Mouse (Mus musculus) kidney, adult 2 months (tissue): ENCODE measurements around the gene Relch.

Source experiments
- CTCF ChIP-seq: fragments of 200-500 bp; conservative IDR thresholded peaks from 2 replicates; pipeline ENCODE4 v1.5.1; 2011; ENCODE audit warnings: low read depth, mild to moderate bottlenecking, control low read depth, low read length, moderate library complexity, mixed read lengths; ENCODE audit not compliant: insufficient read depth, insufficient read length
- POLR2A ChIP-seq: fragments of 200-500 bp; IDR thresholded peaks from one replicate; pipeline ENCODE4 v1.6.1; 2011; ENCODE audit warnings: low read depth, low read length, control low read depth

DNA sequence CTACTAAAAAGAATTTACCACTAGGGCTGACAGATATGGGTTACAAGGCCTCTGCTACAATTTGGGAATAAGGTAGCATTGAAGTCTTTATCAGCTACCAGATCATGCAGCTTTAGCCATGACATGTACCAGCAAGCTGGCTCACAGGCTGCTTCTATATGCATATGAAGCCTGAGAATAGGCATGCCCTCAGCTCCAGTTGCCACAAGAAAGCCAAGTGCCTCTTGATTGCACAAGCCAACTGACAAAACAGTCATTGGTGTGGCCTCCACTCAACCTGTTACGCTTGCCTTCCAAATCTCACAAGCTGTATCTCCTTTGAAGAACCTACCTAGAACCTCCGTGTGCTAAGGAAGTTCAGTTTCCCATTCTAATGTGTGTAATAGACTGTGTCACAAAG lies 104.7 kb downstream of the Relch start:
- no peak for TF ChIP-seq POLR2A
- no peak for TF ChIP-seq CTCF
